Mouse (Mus musculus) kidney, adult 2 months (tissue): ENCODE data around the gene Ctf1.

ENCODE experiments used
- CTCF ChIP-seq: fragments of 200-500 bp; conservative IDR thresholded peaks from 2 replicates; pipeline ENCODE4 v1.5.1; 2011; ENCODE audit warnings: low read depth, mild to moderate bottlenecking, control low read depth, low read length, moderate library complexity, mixed read lengths; ENCODE audit not compliant: insufficient read depth, insufficient read length
- POLR2A ChIP-seq: fragments of 200-500 bp; IDR thresholded peaks from one replicate; pipeline ENCODE4 v1.6.1; 2011; ENCODE audit warnings: low read depth, low read length, control low read depth

DNA sequence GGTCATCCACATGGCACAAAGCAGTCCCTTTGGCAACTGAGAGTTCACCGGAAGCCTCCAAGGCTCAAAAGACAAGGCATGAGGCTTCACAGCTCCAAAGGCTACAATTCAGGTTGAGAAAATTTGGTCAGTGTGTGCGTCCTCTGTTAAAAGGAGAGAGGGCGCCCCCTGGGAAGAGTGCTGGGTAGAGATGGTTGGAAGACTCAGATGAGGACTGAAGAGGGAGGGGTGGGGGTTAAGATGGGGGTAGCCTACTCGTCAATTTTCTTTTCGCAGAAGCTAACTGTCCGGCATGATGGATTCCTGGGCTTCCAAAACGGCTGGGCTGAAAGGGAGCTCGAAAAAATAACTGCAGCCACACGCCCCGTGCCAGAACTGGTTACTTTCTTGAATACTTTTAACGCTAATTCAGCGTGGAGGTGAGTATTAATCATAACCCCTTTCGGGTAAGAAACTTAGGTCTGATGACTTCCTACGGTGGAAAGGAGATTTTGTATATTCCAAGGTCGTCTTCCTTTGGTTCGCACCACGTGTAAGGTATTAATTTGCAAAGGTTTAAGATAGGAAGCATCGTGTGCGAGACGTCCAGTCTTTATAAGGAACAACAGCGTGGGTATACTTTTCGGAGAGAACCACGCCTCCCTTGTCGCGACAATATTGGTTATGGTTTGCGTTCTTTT is 32.0 kb downstream of the Ctf1 start, which contains the start of gene Fbxl19:
- TF ChIP-seq POLR2A (no peak), CTCF (peak; percentile 66)
